Mouse (Mus musculus) monocyte, adult 2 months (primary cell): ENCODE measurements around the gene Krt34.

Source experiments
- DNase-seq, 2 experiments: peaks; one replicate each; pipeline ENCODE4 v3.0.0; 2022; ENCODE audit warnings: low spot score in 2 of 2, low read depth in 1 of 2

The Krt34 gene

DNA sequence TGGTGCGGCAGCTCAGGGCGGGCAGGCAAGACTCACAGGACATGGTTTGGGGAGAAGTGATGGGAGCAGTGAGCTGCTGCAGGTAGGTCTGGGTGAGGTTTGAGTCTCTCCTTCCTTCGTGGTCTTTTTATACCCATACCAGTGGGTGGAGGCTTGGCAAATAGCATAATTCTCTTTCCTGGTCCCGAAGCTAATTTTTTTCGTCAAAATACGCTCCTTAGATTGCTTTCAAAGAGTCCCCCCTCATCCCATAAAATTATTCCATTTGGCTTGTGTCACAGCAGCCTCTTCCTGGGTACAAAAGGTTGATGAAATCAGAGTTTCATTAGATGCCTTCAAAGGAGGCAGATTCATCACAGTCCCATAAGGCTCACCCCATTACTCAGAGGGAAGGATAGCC, at the start of gene Krt34:
Gene Krt34 (minus strand): TSS at position 101 of the 400 bp plus-strand sequence.
- no peak for DNase-seq

DNA sequence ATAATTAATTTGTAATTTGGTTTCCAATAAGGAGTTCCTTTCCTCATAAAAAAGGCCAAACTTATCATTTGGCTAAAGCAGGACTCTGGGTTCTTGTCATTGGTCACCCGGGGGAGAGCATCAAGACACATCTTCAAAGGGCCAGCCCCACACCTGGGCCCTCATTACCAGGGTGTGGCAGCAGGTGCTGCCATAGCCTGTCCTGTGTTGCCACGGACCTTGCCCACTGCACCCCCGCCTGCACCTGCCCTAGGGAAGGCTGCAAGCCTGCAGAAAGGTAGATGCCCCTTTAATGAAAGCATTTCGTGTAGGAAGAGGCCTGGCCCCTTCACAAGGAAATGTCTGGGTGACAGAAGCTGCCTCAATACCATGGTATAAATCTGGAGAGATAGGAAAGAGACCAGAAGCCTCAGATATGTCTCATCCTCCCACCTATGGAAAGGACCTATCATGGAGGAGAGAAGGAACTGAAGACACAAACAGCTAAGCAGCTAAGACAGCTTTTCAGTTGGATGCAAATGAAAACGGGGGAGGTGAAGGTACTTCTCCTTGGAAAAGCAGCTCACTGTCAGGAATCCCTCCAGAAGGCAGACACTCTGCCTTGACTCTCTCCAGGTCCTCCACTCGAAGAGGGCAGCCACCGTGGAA, 47.1 kb upstream of the Krt34 start:
- no peak for DNase-seq

DNA sequence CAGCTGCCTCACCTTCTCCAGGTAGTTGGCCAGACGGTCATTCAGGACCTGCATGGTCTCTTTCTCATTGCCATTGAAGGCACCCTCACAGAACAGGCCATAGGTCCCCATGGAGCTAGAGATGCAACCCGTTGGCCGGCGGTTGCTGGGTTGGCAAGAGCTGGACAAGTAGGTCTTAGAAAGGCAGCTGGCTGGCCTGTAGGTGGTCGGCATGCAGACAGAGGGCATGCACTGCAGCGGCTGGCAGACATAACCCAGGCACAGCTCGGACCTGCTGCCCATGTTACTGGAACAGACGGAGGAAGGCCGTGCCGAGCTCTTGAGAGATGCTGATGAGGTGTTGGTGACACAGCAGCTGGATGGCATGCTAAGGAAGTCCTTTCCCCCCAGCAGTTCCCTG, 46.5 kb upstream of the Krt34 start, which contains the start of gene Krt32:
Gene Krt32 (minus strand): TSS at position 366 of the 400 bp plus-strand sequence.
- DNase-seq: no peak

DNA sequence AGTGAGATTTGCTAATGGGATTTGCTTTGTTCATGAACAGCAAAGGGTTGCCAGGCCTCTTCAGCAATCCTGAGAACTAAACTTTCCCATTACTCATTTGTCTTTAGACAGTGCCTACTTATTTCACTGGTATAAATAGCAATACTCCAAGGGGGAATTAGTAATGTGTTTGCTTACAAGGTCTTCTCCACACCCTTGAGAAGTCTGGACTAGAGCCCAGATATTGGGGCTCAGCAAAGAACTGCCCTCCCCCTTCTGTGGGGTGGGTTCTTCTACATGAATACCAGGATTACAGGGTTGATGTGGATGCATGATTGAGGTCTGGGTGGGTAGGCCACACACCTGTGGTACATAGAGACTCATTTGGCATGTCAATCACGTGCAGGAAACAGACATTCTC, 32.5 kb upstream of the Krt34 start:
- no peak for DNase-seq

DNA sequence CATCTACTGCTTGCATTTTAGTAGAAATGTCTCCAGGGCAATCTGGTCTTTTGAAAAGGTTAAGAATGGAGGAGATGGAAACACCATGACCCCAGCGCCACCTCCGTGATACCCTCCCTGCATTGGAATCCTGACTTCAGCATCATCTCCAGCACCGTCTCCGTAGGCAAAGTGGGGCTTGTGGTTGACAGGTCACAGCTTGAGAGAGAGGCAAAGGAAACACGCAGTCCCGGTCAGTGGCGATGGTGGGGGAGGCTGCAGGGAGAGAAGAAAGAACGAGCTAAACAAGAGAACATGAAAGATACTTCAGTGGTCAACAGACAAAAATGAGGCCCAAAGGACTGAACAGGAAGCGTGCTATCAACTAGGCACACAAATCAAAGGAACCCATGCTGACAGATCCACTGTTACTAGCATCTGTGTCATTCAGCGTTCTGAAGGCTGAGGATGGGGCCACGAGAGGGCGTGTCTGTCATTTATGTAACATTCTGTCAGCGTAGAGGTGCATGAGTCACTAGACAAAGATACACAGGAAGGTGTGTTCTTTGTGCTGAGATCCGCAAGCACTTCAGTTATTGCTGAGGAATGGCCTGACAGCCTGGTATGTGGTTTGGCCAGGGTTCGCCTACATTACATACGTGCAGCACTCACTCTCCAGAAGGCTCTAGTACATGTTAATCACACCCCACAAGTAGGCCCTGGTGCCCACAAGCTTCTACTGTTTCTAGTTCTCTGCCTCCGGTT, 26.1 kb upstream of the Krt34 start:
- DNase-seq: no peak

DNA sequence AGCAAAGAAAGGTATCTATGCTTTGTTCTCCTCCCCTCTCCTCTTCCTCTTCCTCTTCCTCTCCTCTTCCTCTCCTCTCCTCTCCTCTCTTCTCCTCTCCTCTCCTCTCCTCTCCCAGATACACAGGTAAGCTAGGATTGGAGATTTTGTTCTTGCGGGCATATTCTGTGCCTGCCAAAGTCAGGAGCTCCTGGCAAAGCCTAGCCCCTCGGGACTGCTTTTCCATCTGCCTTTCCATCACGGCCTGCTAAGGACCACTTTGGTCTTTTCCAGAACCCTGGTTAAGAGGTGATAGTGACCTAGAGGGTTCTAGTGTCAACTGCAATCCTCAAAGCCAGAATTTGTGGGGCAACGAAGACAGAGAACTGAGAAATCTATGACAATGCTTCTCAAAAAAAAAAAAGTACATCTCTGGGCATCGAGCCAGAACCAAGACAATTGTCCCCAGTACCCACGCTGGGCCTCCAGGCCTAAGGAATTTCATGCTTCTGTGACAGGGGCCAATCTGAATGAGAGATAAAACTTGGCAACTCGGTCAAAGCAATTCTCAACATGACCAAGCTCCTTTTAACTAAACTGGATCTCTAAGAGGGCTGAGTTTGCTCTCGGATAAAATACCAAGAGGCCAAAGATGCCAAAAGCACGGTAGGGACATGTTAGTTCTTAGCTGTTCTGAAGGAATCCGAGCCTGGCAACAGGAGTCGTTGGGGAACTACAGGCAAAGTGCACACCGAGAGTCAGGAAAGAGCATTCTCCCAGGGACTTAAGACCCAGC, 25.1 kb upstream of the Krt34 start:
- DNase-seq: no peak

DNA sequence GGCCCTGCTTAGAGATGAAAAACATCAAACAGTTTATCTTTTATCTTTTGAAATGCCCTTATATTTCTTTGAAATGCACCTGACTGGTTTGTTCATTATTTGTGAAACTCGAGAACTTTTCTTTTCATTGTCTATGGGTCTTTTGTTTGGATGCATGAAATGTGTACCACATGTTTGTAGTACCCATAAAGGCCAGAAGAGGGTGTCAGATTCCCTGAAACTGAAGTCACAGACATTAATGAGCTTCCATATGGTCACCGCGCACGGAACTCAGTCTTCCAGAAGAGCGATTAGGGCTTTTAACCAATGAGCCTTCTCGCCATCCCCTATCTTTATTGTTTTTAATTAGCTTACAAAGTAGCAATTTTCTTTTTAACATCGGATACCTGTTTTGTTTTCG, 17.5 kb upstream of the Krt34 start:
- DNase-seq: no peak

DNA sequence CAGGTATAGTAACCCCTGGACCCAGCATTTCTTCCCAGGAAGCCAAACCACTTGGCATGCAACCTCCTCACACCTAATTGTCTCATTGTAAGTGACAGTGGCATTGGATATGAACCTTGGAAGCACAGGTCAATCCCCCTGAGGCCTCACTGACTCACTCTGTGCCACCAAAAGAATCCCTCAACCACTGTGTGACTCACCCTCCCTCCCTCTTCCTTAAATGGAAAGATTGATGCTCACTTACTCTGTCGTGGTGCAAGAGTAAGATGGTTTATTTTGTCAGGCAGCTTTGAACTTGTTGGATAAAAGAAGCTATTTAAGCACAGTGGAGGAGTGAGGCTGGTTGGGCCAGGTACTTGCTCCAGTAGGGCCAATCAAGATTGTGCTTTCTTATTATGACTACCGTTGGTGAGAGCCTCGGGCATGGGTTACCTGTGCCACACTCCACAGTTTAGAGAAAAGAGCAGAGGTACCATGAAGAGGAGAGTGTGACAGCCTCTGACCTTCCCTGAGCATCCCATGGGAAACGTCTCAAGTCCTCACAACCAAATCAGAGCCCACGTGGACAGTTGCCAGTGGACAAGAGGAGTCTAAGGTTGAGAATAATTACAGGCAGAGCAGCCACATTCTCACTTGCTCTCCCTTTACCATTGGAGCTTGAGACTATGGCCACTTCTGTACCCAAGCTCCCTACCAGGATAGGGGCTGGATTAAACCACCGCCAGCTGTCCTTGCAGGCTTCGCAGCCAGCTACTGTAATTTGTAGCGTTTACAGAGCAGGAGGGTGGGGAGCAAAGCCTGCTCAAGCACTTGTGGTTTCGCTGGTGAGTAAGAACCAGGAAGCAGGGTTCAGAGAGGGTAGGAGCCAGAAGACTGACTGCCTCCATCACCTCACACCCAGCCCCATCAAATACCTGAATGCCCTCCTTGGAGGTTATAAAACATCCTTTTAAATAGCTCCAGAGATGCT, 14.6 kb upstream of the Krt34 start:
- no peak for DNase-seq

DNA sequence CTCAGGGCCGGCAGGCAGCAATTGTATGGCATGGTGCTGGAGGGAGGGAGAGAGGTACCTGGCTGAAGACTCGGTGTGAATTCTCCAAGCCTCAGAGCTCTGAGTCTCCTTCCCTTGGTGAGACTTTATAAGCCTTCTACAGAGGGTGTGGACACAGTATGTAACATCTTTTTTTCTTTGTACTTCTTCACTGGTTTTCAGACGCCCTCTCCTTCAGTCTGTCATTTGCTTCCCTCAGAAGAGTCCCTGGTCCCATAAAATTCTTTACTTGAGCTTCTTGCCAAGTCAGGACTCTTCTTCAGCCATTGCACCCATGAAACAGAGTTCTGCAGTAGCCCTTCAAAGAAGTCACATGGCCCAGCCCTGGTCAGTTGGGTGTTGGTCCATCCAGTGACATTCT, 9.1 kb upstream of the Krt34 start, which contains the start of gene Krt31:
Gene Krt31 (minus strand): TSS at position 101 of the 400 bp plus-strand sequence.
- DNase-seq: no peak

DNA sequence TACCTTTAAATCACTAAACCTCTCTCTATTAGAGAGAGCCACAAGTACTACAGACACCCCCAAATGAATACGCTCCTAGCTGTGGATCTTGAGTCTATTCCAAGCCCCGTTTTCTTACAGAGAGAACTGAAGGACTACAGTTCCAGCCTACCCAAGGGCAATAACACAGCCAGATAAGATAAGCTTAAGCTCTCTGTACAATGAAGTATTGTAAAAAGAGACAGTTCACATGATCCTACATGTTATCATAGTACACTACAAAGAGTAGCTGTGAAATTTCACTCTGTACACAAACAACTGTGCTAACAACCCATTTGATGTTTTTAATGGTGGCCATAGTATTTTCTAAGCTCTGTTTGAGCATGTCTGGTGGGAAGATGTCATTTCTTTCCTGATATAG, 5.8 kb upstream of the Krt34 start:
- no peak for DNase-seq

DNA sequence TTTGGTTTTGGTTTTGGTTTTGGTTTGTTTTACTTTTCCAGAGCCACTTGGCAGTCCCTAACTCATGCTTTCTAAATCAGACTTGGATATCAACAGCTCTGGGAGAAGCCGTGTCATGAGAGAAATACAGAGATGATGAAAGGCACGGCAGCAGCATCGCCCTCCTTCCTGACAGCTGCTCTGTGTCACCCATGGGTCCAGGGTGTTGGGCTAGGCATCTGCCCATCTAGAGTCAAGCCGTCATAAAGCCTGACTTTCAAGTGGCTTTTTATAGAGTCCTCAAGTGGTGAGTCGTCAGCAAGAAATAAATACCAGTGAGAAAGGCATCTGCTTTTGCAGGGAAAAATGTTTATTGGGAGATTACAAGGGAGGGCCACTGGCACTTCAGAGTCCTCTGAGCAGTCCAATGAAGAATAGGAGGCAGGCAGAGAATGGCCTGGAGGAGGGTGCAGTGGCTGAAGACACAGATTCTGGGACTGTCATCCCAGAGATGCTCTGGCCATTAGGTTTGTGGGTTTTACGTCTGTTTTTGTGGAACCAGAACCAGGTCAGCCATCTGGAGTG, 5.0 kb upstream of the Krt34 start:
- no peak for DNase-seq

DNA sequence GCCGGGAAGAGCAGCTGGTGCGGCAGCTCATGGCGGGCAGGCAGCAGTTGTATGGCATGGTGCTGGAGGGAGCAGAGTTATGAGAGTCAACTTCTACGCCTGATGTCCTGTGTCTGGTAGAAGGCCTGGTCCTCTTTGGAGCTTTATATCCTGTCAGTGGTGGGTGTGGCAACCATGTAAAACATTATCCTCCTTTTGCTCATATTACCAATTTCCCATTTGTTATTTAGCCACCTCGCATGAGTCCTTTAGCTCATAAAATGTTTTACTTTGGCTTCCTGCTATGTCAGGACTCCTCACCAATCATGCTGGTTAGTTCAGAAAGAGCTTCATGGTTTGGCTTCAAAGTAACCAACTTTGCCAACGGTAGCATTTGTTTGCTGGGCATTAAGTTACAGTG, 11.6 kb downstream of the Krt34 start, which contains the start of gene Krt33b:
Gene Krt33b (minus strand): TSS at position 101 of the 400 bp plus-strand sequence.
- no peak for DNase-seq

DNA sequence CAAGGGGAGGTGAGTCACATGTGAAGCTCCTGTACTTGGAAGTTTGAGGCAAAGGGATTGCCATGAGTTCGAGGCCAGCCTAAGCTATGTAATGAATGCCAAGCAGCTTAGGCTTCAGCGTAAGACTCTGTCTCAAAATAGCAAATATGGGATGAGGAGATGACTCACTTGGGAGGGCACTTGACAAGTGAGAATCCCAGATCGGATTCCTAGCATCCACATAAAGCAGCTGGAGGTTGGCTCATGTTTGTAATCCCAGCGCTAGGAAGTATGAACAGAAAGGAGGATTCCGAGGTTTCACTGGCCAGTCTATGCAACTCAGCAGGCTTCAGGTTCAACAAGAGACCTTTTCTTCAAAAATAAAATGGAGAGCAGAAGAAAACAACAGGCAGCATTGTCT, 19.9 kb downstream of the Krt34 start:
- DNase-seq: no peak

DNA sequence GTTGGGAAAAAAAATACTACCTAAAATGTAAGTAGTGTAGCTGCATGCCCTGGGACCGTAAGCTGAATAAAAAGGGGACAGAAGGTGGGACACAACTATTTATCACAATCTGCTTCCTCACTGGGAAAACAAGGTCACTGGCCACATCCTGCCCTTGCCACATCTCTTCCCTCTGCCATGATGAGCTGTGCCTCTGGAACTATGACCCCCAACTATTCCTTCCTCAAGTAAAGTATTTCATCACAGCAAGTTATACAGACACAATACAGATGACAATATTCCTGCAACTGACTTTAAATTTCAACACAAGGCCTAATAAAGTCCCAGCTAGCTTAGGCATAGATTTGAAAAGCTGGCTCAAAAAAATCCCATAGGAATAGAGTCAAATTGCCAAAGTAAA, 21.9 kb downstream of the Krt34 start:
- DNase-seq: no peak

DNA sequence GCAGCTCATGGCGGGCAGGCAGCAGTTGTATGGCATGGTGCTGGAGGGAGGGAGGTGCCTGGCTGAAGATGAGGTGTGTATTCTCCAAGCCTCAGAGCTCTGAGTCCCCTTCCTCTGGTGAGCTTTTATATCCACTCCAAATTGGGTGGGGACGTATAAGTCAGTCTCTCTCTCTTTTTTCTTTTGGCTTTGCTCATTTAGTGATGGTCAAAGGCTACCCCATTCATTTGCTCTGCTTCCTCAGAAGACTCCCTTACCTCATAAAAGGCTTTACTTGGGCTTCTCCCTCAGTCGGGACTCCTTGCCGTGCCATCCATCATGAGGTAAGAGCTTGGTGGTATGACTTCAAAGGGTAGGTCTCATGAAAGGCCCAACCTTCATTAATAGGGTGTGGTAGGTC, 25.2 kb downstream of the Krt34 start, which contains the start of gene Krt33a:
Gene Krt33a (minus strand): TSS at position 101 of the 400 bp plus-strand sequence.
- DNase-seq: no peak

DNA sequence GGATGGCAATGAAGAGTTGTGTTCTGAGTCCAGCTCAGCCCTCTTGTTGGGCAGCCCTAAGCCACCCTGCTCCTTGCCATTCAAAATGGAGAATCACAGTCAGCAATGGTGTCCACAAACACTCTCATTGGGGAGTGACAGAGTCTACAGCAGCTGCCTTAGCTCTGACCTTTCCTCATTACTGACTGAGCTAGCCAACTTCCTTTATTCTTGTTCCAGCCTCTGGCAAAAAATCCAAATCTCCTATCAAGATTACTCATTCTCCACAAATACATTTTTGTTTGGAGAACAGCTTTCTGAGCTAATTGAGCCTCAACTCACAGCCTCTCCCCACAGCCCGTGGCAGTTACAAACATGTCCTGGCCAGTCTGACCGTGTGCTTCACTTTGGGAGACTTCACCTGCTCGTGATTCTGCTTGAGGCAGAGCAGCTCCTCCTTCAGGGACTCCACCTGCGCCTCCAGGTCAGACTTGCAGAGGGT, 27.6 kb downstream of the Krt34 start:
- no peak for DNase-seq

DNA sequence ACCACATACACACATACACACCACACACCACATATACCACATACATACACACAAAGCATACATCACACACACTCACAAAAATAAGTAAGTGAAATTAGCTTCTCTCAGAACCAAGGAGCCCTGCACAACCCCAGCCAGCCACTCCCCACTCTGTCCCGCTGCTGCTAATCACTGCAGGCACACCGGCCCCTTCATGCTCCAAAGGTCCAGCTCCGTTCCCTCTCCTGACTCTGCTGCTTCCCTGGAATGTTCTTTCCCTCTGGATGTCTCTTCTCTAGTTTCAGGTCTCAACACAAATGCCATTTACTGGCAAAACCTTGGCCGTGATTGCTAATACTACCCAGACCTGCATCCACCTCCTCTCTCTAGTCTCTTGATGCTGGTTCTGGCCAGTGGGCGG, 30.7 kb downstream of the Krt34 start:
- no peak for DNase-seq

DNA sequence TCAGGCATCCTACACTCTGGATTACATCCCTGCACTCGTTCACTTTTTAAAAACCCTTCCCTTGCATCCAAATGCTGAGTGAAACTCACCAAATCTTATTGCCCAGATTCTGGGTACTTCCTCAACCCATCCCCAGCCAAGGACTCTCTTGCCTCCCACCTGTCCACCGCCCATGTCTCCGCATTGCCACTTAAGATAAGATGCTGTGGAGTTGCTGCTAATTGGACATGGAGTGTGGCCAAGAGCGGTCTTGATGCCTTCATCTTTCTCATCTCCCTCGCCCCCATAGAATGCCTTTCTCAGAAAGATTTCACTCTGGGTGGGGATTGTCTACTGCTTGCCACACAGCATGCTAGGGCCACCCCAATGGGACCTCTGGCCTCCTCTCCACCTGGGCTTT, 33.0 kb downstream of the Krt34 start:
- DNase-seq: no peak

DNA sequence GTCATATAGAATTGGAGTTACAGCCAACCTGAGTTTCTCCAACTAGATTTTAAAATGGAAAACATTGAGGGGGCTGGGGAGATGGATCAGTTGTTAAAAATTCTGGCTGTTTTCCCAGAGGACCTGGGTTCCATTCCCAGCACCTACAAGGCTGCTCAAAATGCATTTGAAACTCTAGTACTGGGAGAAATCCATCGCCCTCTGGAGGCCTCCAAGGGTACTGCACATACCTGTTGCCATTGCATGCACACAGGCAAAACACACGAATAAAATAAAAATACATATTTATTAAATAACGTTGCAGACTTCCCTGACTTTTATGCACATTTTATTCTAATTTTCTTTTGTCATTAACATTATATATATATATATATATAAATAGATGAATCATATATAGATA, 34.7 kb downstream of the Krt34 start:
- no peak for DNase-seq

DNA sequence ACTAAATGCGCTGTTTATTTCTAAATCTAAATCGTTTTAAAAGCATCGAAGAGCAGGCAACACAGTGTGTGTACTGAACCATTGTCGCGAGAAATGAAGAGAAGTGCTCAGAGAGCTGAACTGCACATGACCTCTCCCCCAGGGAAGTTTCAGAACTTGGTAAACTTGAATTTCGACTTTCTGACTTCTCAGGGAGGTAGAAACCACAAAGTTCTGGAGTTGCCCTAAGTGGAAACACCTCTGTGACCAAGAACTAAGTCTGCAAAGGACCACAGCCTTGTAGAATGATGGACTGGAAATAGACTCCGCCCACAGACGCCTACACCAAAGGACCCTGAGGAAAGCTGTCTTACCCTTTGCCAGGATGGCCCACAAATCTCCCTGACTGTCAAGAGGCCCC, 35.4 kb downstream of the Krt34 start:
- no peak for DNase-seq
